Mouse (Mus musculus) liver, embryonic 11.5 days (tissue): Measurements from ENCODE around the gene Whamm. TPM values are rescaled to one million over a fixed set of nuclear protein-coding genes. Genes with fewer than 3 reads are reported as not detected.

Experiments used
- ATAC-seq: fragments of 200-750 bp; cut with Nextera tagmentation; replicated peaks from 2 replicates; pipeline ENCODE4 v1.8.0; 2017; ENCODE audit warnings: moderate number of reproducible peaks, mild to moderate bottlenecking, moderate TSS enrichment, moderate library complexity; ENCODE audit not compliant: low FRiP score
- DNase-seq: peaks from one replicate; pipeline ENCODE4 v3.0.0-alpha.2; 2017; ENCODE audit warnings: low spot score
- H3K27ac ChIP-seq: fragments of 300-500 bp; sonication (generic); 2 replicates; pipeline ENCODE4 v1.5.1; 2014; ENCODE audit warnings: mild to moderate bottlenecking, low read depth, low read length, control low read depth
- H3K27me3 ChIP-seq: fragments of 300-500 bp; sonication (generic); replicated peaks from 2 replicates; pipeline ENCODE4 v1.6.1; 2014; ENCODE audit warnings: low read length, mixed read lengths; ENCODE audit not compliant: control insufficient read depth, insufficient read depth
- H3K36me3 ChIP-seq: fragments of 300-500 bp; sonication (generic); 2 replicates; pipeline ENCODE4 v1.6.1; 2014; ENCODE audit warnings: mild to moderate bottlenecking, low read length, moderate library complexity, mixed read lengths; ENCODE audit not compliant: control insufficient read depth, insufficient read depth
- H3K4me1 ChIP-seq: fragments of 300-500 bp; sonication (generic); replicated peaks from 2 replicates; pipeline ENCODE4 v1.6.1; 2014; ENCODE audit warnings: low read length, mixed read lengths; ENCODE audit not compliant: control insufficient read depth, insufficient read depth
- H3K4me2 ChIP-seq: fragments of 300-500 bp; sonication (generic); 2 replicates; pipeline ENCODE4 v1.6.1; 2014; ENCODE audit warnings: mild to moderate bottlenecking, control low read depth, moderate library complexity
- H3K4me3 ChIP-seq: fragments of 300-500 bp; sonication (generic); 2 replicates; pipeline ENCODE4 v1.5.1; 2014; ENCODE audit warnings: low read depth, low read length, control low read depth
- H3K9ac ChIP-seq: fragments of 300-500 bp; sonication (generic); 2 replicates; pipeline ENCODE4 v1.6.1; 2014; ENCODE audit warnings: low read depth, low read length, control low read depth
- H3K9me3 ChIP-seq: fragments of 300-500 bp; sonication (generic); 2 replicates; pipeline ENCODE4 v1.6.1; 2016; ENCODE audit warnings: low read length, inconsistent platforms, mixed read lengths; ENCODE audit not compliant: control insufficient read depth
- WGBS: fragments of 180-500 bp; shearing (Covaris S2); extraction: QIAGEN DNeasy Blood & Tissue Kit; methylation state at CpG from one replicate; pipeline ENCODE4 v1.1.7; 2014; 5-methylcytosine and 5-hydroxymethylcytosine counted together
- polyA plus RNA-seq: library from polyadenylated mRNA; unstranded; fragments of >200 nt; fragmentation: Nextera tagmentation; extraction: Ambion mirVana; gene quantifications from 2 replicates; pipeline ENCODE4 v1.2.1, GENCODE M21; 2014

The Whamm gene
- 10.5 and 11.6 TPM in 2 replicates for polyA plus RNA-seq

GRCm38 (mm10) chr7:81571108-81571940 is at the start of gene Whamm:
Whamm (plus strand) TSS chr7:81571266.
- H3K4me2 ChIP-seq = peak within 1 kb of the TSS; percentile 76
- H3K4me3 ChIP-seq = peak within 1 kb of the TSS; percentile 95
- peak; percentile 99 for ATAC-seq
- H3K27ac ChIP-seq = peak within 1 kb of the TSS; percentile 89
- peaks cover 5% of the 10 kb centered on the region; the same call in 1 of the 2 replicates for H3K36me3 ChIP-seq
- DNase-seq = peak; percentile 86
- no peaks in the 10 kb centered on the region for H3K9me3 ChIP-seq
- H3K9ac ChIP-seq = peak within 1 kb of the TSS; percentile 87
- no peaks in the 10 kb centered on the region for H3K27me3 ChIP-seq
- peaks cover 14% of the 10 kb centered on the region for H3K4me1 ChIP-seq
- under 1% methylated on average over 96 of the region's 96 CpGs for WGBS

- Histone ChIP-seq H3K36me3 (0 out of 2 replicates have a peak, but pooled peaks cover 7% of the 10 kb centered on the region), H3K4me1 (peaks cover 14% of the 10 kb centered on the region), H3K4me2 (peak overlapping the region; percentile 86), H3K27ac (peak overlapping the region; percentile 78), H3K4me3 (peak overlapping the region; percentile 70), H3K27me3 (no peaks in the 10 kb centered on the region), H3K9me3 (no peaks in the 10 kb centered on the region), H3K9ac (peak overlapping the region; percentile 80)
- peak; percentile 91 for DNase-seq
- peak; percentile 97 for ATAC-seq
- under 1% methylated on average over 31 of the region's 31 CpGs for WGBS
These were observed 47.9 kb upstream of the Whamm start for GRCm38 (mm10) chr7:81523008-81523662.

- WGBS = 11% methylated on average over 13 of the region's 13 CpGs
- DNase-seq (no peak), ATAC-seq (no peak)
- peak overlapping the region; percentile 70 for H3K4me3 ChIP-seq
- H3K9me3 ChIP-seq = no peaks in the 10 kb centered on the region
- H3K27me3 ChIP-seq = no peaks in the 10 kb centered on the region
- peaks cover 14% of the 10 kb centered on the region for H3K4me1 ChIP-seq
- peak overlapping the region; percentile 80 for H3K9ac ChIP-seq
- peaks cover 7% of the 10 kb centered on the region; the same call in 1 of the 2 replicates for H3K36me3 ChIP-seq
- peak overlapping the region; percentile 78; the same call in 1 of the 2 replicates for H3K27ac ChIP-seq
- H3K4me2 ChIP-seq = peak overlapping the region; percentile 86
These were observed 47.4 kb upstream of the Whamm start for GRCm38 (mm10) chr7:81523663-81524017.

GRCm38 (mm10) chr7:81528918-81529317 is 42.1 kb upstream of the Whamm start:
- H3K27me3 ChIP-seq = no peaks in the 10 kb centered on the region
- H3K27ac ChIP-seq = no peak overlapping the region
- H3K36me3 ChIP-seq = peaks cover 34% of the 10 kb centered on the region
- no peak overlapping the region for H3K4me3 ChIP-seq
- H3K9ac ChIP-seq = no peak overlapping the region
- H3K9me3 ChIP-seq = peaks cover under 1% of the 10 kb centered on the region; the same call in 1 of the 2 replicates
- H3K4me2 ChIP-seq = no peak overlapping the region
- 90% methylated on average over 8 of the region's 8 CpGs for WGBS
- DNase-seq (no peak), ATAC-seq (no peak)
- peaks cover 10% of the 10 kb centered on the region for H3K4me1 ChIP-seq

- Histone ChIP-seq H3K27ac (no peak overlapping the region), H3K4me3 (no peak overlapping the region), H3K9me3 (peaks cover 3% of the 10 kb centered on the region; the same call in 1 of the 2 replicates), H3K27me3 (no peaks in the 10 kb centered on the region), H3K9ac (no peak overlapping the region), H3K36me3 (peaks cover 48% of the 10 kb centered on the region), H3K4me2 (no peak overlapping the region), H3K4me1 (no peaks in the 10 kb centered on the region)
- ATAC-seq = no peak
- no peak for DNase-seq
- 83% methylated on average over 1 of the region's 1 CpGs for WGBS
These were observed 39.6 kb upstream of the Whamm start for GRCm38 (mm10) chr7:81531462-81531861.

GRCm38 (mm10) chr7:81536478-81536877 is 34.6 kb upstream of the Whamm start:
- 90% methylated on average over 4 of the region's 4 CpGs for WGBS
- Histone ChIP-seq H3K27me3 (no peaks in the 10 kb centered on the region), H3K4me1 (no peaks in the 10 kb centered on the region), H3K9me3 (peaks cover 3% of the 10 kb centered on the region; the same call in 1 of the 2 replicates), H3K4me3 (no peak overlapping the region), H3K27ac (no peak overlapping the region), H3K9ac (no peak overlapping the region), H3K4me2 (no peak overlapping the region), H3K36me3 (peaks cover 37% of the 10 kb centered on the region)
- DNase-seq = no peak
- no peak for ATAC-seq

- no peak overlapping the region for H3K9ac ChIP-seq
- no peak overlapping the region for H3K27ac ChIP-seq
- peaks cover 23% of the 10 kb centered on the region for H3K36me3 ChIP-seq
- ATAC-seq (no peak), DNase-seq (no peak)
- H3K4me1 ChIP-seq = no peaks in the 10 kb centered on the region
- 72% methylated on average over 2 of the region's 2 CpGs for WGBS
- peaks cover 3% of the 10 kb centered on the region; the same call in 1 of the 2 replicates for H3K9me3 ChIP-seq
- H3K27me3 ChIP-seq = no peaks in the 10 kb centered on the region; the same call in 1 of the 2 replicates
- H3K4me2 ChIP-seq = no peak overlapping the region
- no peak overlapping the region for H3K4me3 ChIP-seq
These were observed 32.9 kb upstream of the Whamm start for GRCm38 (mm10) chr7:81538070-81538675.

GRCm38 (mm10) chr7:81539565-81539964 is 31.5 kb upstream of the Whamm start:
- Histone ChIP-seq H3K4me3 (no peak overlapping the region), H3K4me2 (no peak overlapping the region), H3K27me3 (no peaks in the 10 kb centered on the region; the same call in 1 of the 2 replicates), H3K9me3 (no peaks in the 10 kb centered on the region), H3K27ac (no peak overlapping the region), H3K9ac (no peak overlapping the region), H3K4me1 (no peaks in the 10 kb centered on the region), H3K36me3 (peaks cover 10% of the 10 kb centered on the region)
- WGBS = 51% methylated on average over 2 of the region's 2 CpGs
- no peak for ATAC-seq
- no peak for DNase-seq
